Mouse (Mus musculus): ENCODE results near the gene H2-Ob.

H2-Ob gene

GRCm38 (mm10) chr17:34238706-34239105 lies at the start of gene H2-Ob:
TSS of gene H2-Ob (plus strand) at chr17:34238903.
- peak; percentile 61 for DNase-seq

- DNase-seq = no peak
These were observed 49.7 kb upstream of the H2-Ob start for GRCm38 (mm10) chr17:34188986-34189385.

- DNase-seq = no peak
These were observed 45.9 kb upstream of the H2-Ob start for GRCm38 (mm10) chr17:34192852-34193251.

GRCm38 (mm10) chr17:34193468-34193867 lies 45.2 kb upstream of the H2-Ob start:
- no peak for DNase-seq

- no peak for DNase-seq
These were observed 44.0 kb upstream of the H2-Ob start for GRCm38 (mm10) chr17:34194723-34195122.

- DNase-seq = no peak
These were observed 42.2 kb upstream of the H2-Ob start for GRCm38 (mm10) chr17:34196491-34196890.

- peak; percentile 97 for DNase-seq
These were observed 41.5 kb upstream of the H2-Ob start, which contains the start of gene Psmb8 for GRCm38 (mm10) chr17:34196941-34197894. TSS of gene Psmb8 (plus strand) at chr17:34197721.

- DNase-seq = peak; percentile 69
These were observed 40.7 kb upstream of the H2-Ob start for GRCm38 (mm10) chr17:34197904-34198520.

- DNase-seq = no peak
These were observed 40.2 kb upstream of the H2-Ob start for GRCm38 (mm10) chr17:34198521-34198912.

- no peak for DNase-seq
These were observed 39.6 kb upstream of the H2-Ob start for GRCm38 (mm10) chr17:34199050-34199619.

- no peak for DNase-seq
These were observed 38.7 kb upstream of the H2-Ob start for GRCm38 (mm10) chr17:34200047-34200446.

GRCm38 (mm10) chr17:34200772-34201505 lies 37.8 kb upstream of the H2-Ob start:
- no peak for DNase-seq

- DNase-seq = no peak
These were observed 37.1 kb upstream of the H2-Ob start for GRCm38 (mm10) chr17:34201506-34202055.

- no peak for DNase-seq
These were observed 35.8 kb upstream of the H2-Ob start for GRCm38 (mm10) chr17:34202760-34203442.

GRCm38 (mm10) chr17:34203444-34203843 lies 35.3 kb upstream of the H2-Ob start, which contains the start of gene Tap2:
TSS of gene Tap2 (plus strand) at chr17:34203527.
- no peak for DNase-seq

GRCm38 (mm10) chr17:34204303-34205010 lies 34.2 kb upstream of the H2-Ob start:
- peak; percentile 94 for DNase-seq

- peak; percentile 52 for DNase-seq
These were observed 33.5 kb upstream of the H2-Ob start for GRCm38 (mm10) chr17:34205021-34205745.

- peak; percentile 36 for DNase-seq
These were observed 32.9 kb upstream of the H2-Ob start for GRCm38 (mm10) chr17:34205746-34206176.

GRCm38 (mm10) chr17:34206731-34207130 lies 32.0 kb upstream of the H2-Ob start:
- no peak for DNase-seq

GRCm38 (mm10) chr17:34207456-34207855 lies 31.2 kb upstream of the H2-Ob start:
- no peak for DNase-seq
